Mouse (Mus musculus) frontal cortex, postnatal 25 days (tissue): Measurements from ENCODE around the gene Parp3.

Source experiments
- DNase-seq, 2 experiments: peaks; one replicate each; pipeline ENCODE4 v3.0.0; 2022; ENCODE audit warnings: low spot score in 2 of 2

Parp3 gene

GRCm38 (mm10) chr9:106428719-106429220 lies 48.0 kb downstream of the Parp3 start:
- no peak for DNase-seq

GRCm38 (mm10) chr9:106421865-106422160 lies 54.9 kb downstream of the Parp3 start:
- peak; percentile 69 to 88 for DNase-seq

DNA sequence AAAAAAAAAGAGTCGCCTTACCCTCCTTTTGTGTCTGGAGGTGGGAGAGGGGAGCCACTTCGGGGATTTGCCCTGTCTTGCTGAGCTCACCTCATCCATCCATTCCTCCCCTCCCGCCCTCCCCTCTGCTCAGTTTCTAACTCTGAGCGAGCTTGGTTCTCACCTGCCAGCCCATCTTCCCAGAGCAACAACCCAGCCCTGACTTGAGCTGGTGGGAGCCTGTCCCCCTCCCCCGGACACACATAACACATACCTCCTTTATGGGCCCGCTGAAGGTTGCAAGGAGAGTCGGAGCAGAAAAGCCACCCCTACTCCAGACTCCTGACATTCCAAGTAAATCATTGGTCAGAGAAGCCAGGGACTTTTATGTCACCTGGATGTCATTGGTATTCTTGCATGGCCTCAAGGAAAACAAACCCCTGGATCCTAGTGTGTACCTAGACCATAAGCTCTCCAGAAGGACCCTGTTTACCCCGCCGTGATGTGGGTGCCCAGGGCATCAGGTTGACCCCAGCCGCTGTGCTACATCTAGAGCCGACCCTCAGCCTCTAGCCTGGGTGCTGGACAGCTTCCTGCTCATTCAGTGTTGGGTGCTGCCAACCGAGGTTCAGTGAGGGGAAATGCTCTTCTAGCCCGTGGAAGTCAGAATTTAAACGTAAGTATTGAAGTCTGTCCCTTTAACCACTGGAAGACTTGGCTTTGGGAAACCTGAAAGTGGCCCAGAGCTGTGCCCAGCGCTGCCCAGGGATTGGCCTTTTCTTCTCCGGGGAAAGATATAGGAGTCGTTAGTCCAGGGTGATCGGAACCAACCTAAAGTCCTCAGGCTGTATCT lies 55.5 kb downstream of the Parp3 start:
- DNase-seq: no peak

DNA sequence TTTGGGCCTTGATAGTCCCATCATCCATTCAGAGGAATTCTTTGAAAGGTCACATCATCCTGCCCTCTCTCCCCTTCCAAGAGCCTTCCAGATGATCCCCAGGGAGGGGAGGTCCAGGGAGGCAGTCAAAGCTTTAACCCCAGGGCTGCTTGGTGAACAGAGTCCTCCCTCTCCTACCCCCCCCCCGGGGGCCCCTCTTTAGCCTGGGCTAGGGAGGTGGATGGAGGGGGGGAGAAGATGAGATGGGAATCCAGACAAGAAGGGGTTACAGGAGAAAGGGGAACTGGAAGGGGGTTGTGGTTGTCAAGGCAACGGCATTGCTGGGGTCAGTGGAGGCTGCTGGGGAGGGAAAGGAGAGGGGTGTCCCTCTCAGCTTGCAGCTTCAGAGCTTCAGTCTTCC lies 56.1 kb downstream of the Parp3 start:
- no peak for DNase-seq
